Mouse (Mus musculus) heart, postnatal 4 days (tissue): ENCODE measurements around the gene Dzank1. TPM values are rescaled to one million over a fixed set of nuclear protein-coding genes. Genes with fewer than 3 reads are reported as not detected.

Experiments
- DNase-seq: peaks from one replicate; pipeline ENCODE4 v3.0.0; 2021
- total RNA-seq, 2 experiments: library from RNA; stranded (reverse); gene quantifications; 2 replicates each; pipeline ENCODE4 v1.2.3; 2021

Dzank1 gene
- total RNA-seq = 1 to 10 TPM; 1.5 to 2.6 TPM

DNA sequence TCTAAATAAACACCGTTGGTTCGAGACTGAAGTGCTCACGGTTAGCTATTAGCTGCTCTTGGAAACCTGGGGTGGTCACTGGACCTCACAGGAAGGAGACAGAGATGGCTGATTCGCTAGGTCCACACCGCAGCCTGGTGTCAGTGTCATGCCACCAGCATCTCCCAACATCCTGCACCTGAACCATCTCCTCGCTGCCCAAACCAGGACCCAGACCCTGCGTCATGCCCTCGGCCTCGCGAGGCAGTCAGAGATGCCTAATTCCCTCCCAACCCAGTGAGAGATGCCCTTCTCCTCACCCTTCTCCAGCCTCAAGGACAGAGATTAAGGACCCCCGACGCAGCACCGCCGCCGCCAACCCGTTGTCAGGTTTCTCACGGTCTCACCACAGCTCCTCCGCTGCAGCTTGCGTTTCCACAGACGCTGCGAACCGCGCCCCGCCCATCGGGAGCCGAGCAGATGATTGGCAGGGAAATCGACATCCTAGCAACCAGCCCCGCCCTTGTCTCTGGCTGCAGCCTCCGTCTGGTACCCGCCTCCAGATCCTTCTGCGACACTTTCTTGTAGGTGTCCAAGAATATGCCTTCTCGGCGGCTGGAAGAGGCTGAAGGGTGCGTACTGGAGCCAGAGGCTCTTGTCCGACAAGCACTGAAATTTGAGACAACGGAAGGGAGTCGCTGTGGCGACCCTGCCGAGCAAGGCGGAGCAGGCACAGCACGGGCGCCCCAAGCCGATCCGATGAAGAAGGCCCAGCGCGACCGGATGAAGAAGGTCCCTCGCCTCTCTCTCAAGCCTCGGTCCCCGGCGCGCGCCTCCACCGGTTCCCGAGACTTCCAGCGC lies at the start of gene Dzank1, which contains the start of gene Polr3f:
TSS of gene Dzank1 (minus strand) at position 434 of the 840 bp plus-strand sequence.
TSS of gene Polr3f (plus strand) at position 738 of the 840 bp plus-strand sequence.
- peak; percentile 95 for DNase-seq

DNA sequence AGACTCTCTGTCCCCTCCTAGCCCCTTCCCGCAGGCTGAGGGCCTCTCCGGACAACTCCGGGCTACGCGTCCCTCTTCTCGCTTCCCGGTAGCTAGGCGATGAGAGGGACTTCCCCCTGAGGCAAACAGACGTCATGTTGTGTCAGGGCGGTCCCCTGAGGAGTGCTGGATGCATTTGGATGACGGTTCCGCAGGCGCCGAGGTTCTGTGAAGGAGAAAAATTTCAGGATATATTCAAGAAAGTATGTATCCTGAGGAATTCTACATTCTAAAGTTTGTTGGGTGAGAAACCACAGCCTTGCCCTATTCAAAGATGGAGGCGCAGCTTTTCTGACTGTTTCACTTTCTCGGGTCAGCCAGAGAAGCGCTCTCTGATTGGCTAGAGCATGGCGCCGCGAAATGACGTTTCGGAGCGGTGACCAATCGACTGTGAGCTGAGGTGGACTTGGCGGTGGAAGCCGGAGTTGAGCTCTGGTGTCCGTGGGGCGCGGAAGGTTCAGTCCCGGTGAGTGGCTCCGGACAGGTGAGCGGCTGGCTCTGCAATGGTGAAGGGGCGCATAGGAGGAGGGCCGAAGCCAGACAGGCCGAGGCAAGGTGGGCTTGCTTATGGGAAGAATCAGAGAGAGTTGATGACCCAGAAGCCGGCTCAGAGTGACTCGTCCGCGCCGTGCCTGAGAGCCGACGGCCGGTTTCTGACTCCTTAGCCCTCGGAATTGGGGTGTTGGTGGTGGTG lies 28.8 kb upstream of the Dzank1 start, which contains the start of gene Sec23b:
TSS of gene Sec23b (plus strand) at position 410 of the 733 bp plus-strand sequence.
- peak; percentile 97 for DNase-seq

DNA sequence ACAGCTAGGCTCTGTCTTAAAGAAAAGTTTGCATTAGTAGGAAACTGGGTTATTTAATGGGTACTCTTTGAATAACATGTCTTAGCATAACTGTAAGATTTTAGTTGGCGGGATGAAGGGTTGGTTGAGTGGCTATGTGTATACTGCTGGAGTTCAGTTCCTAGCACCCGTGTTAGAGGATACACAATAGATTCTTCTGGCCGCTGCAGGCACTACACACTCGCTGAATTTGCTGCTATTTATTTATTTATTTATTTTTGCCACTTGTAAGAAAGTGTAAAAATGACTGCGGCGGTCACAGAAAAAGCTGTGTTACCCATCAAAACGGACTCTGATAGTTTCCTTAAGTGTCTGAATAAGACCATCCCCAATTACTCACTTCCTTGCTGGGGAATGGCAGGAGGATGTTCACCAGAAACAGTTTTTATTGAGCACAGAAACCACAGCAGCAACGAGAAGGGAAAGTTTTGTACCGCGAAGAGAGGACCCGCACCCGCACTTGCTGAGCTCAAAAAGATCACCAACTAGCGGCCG lies 28.1 kb upstream of the Dzank1 start:
- DNase-seq = no peak

DNA sequence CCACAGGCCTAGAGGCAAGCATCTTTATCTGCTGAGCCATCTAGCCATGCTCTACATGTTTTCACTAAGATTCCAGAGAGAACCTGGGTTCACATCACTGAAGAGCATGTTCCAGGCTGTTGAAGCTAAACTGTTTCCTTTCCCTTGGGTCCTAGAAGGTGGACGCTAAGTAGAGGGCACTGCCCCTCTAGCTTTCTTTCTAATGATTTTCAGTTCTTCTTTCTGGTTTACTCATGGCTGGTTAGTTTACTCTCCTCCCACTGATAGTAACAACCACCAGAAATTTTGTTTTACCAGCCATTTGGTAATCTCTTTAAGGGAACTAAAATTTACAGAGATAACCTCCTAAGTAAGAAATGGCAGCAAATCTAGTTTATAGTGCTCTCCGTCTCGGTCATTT lies 26.7 kb upstream of the Dzank1 start:
- no peak for DNase-seq

DNA sequence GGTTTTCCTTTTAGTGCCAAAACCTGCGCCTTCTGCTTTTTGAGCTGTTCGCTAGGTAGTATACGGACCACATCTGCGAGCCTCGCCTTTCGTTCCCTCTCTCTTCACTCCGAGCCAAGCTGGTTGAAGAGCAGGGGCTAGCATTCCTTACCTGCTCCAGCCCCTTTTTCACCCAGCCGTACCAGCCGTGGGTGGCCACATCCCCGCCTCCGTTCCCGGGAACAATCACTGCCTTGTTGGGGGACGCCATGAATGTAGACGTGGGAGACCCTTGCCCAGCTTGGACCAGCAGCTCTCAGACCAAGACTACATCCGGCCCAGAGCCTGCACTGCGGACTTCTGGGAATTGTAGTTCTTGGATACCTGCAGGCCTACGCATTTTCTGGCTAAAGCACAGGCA lies 23.3 kb upstream of the Dzank1 start, which contains the start of gene Rbbp9:
TSS of gene Rbbp9 (minus strand) at position 341 of the 400 bp plus-strand sequence.
- DNase-seq = peak; percentile 55

DNA sequence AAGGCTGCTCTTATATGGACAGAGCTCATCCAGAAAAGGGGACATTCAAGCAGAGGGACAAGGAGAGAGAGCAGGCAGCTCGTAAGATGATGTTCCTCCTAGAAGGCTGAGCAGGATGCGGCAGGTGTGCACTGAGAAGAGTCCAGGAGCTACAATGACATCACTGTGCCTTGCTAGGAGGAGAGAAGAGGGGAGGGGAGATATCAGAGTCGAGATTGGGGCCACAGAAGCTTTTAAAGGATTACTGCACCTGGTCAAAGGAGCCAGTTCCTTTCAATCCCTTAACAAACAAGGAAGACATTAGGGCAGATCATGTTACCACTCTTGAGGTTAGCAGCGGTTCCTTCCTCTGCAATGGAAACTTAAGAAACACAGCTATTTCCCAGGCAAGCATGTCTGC lies 20.3 kb upstream of the Dzank1 start:
- no peak for DNase-seq

DNA sequence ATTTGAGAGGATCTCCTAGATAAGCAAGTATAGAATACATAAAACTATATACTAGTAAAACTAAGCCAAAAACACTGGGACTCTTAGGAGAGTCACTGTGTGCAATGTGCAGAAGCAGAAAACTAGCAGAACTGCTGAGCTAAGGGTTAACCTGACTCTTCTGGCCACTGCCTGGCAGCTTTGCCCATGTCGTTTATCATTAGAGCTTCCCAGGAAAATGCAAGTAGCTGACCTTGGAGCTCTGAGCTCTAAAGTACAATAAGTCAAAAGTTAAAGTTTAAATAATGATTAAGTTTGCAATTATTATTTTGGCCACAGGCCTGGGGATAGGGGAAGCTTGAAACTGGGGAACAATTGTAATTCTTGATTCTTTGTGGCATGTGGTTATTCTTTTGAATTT lies 18.3 kb upstream of the Dzank1 start:
- no peak for DNase-seq

DNA sequence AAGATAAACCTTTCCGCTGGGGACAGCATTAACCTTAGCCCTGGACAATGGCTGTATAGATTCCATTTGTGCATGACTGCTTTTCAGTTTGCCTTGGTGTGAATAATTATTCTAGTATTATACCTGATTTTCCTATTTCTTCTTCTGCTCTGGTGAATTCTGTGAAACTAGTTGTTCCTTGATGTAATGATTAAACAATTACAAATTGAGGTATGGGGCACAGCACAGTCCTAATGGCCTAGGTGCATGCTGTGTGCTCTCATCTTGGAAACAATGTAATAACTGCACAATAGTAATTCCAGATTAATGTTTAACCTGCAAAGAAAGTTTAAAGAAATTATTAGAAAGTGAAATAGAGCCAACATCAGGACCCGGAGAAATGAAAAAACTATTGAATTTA lies 17.8 kb upstream of the Dzank1 start:
- DNase-seq = no peak

DNA sequence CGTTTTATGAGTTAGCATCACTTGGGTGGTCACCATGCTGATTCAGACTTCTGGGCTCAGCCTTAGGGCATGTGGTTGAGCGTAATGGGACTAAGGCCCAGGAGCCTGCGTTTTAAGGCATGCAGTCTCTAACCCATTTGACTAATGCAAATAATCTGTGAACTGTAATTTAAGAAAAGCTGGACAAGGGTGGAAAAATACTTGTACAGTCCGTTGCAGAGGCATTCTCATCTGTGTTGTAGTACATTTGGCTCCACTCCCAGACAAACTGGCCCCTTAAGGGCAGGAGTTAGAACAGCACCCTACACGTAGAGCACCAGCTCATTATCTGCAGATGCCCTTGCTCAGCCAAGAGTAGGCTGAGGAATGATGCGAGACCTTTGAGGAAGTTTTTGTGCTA lies 17.4 kb upstream of the Dzank1 start:
- DNase-seq = peak; percentile 32

DNA sequence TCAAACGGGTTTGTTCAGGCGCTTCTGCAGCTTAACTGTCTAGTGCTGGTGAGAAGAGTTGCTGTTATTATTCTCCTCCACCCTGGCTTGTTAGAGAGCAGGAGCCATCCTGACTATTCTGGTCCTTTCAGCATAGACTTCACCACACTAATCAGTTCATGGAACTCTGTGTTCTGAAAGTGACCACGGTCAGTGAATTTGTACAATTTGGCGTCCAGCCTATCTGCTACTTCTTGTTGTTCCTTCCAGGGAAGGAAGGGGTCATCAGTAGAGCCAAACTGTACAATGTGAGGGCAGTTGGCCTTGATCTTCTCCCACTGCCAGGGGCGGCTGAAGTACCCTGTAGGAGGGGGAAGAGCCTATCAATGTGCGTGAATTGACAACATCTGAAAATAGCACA lies 16.5 kb upstream of the Dzank1 start:
- DNase-seq = peak; percentile 11

DNA sequence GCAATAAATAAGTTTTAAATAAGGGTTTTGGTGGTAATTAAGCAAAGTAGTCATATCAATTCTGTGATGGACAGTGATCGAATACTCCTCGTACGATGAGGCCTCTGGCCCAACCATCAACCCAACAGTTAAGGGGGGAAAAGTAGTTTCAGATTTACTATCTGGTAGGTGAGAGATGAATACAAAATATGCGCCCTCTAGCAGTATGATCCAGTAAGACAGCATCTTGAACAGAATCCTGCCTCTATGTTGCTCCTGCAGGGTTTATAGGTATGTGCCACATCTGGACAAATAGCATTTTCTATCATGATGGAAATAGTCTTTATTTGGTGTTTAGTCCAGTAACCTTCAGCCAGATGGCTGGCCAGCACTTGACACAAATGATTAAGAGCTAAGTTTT lies 14.0 kb upstream of the Dzank1 start:
- DNase-seq = no peak

DNA sequence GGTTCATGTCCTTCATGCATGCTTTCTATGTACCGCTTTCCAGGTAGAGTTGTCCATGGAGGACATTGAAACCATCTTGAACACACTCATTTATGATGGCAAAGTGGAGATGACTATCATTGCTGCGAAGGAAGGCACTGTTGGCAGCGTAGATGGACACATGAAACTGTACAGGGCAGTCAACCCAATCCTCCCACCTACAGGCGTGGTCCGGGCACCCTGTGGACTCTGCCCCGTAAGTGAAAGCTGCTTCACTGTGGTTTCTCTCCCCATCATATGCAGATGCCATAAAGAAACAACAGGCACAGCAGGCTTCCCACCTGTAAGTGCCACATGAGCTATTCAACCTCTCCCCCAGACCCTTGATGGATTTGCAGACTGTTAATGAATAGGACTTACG lies 9.9 kb upstream of the Dzank1 start:
- no peak for DNase-seq

DNA sequence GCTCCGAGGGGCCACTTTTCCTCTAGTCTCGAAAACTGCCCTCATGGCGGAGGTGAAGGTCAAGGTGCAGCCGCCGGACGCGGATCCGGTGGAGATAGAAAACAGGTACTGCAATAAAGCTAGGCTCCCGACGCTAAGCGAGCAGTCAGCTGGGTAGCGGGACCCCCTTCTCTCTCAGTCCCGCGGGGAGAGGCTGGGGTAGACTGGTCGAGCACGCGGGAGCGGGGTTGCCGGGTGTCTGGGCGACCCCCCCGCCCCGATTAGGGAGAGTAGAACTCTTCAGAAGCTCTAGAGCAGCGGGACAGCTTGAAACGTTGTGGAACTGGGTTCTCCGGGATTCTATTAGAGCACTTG lies 584 bp upstream of the Dzank1 start:
- no peak for DNase-seq

DNA sequence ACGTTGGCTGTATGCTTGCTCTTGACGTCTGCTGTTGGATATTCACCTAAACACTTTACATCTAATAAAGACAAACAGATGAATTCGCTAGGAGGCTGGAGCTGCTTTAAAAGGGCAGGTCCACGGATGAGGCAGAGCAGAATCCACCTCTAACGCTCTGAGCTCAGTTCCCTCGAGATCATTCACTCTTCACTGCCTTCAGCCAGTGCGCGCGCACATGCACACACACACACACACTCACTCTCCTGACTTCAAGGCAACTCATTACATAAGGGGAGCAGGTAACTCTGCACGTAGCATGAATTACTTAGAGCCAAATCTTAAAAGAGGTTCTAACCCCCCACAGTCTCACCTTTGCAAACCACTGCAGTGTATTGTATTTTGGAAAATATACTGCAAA lies 1.4 kb downstream of the Dzank1 start:
- no peak for DNase-seq

DNA sequence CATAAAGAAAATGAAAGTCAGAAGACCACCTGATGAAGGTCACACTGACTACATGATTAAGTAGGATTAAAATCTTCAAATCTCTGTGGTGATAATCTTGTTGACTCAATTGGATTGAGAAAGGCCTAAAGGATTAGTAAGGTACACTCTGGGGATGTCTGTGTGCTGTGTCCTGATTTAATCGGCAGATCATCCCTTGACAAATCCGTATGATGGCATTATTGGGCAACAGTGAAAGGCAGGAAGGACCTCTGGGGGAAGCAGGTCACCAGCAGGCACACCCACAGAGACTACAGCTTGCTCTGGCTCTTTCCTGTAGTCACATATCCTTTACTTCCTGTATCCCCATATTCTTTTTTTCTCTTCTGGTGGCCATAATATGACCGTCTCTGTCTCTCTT lies 7.4 kb downstream of the Dzank1 start:
- DNase-seq = no peak

DNA sequence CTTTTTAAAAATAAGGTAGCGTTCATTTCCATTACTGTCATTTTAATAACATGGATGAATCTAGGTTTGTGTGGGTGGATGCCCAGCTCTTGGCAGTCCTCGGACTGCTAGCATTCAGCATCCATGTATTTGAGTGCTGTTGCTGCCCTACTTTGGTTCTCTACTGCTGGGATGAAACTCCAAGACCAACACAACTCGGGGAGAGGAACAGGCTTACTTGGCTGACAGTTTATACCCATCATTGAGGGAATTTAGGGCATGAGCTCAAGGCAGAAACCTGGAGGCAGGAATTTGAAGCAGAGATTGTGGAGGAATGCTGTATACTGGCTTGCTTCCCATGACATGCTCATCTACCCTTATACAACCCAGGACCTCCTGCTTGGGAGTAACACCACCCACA lies 12.6 kb downstream of the Dzank1 start:
- DNase-seq = no peak

DNA sequence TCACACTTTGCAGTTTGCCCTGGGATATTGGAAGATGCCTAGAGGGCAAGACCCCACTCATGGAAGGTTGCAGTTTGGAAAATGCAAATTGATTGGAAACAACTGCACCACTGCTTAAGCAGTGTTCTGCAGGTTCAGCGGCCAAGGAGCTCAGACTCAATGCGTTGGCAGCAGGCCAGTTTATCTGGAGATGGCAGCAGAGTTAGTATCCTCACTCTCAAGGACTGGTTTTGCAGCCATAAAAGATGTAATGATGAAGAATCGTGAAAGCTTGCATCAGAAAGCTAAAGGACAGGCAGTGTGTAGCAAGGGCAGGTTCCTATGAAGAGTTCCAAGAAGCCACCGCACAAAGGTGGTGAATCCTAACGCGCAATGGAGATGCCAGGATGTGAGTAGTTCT lies 25.1 kb downstream of the Dzank1 start:
- DNase-seq = no peak

DNA sequence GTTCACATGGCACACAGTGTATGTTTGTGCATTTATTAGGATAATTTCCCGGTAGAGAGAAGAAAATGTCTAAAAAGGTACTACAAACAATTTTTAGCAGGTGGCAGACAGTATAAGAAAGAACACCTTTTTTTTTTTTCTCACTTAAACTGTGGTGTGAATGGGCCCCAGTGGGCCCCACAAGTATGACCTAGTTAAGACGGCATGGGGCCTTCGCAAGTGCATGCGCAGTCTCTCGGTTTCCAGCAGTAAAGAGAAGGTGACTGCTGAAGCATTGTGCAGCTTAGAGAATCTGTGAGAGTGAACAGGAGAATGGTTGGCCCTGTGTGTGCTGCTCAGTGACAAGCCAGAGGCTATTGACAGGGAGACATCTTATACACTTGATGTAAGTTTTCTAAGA lies 37.9 kb downstream of the Dzank1 start:
- DNase-seq = no peak

DNA sequence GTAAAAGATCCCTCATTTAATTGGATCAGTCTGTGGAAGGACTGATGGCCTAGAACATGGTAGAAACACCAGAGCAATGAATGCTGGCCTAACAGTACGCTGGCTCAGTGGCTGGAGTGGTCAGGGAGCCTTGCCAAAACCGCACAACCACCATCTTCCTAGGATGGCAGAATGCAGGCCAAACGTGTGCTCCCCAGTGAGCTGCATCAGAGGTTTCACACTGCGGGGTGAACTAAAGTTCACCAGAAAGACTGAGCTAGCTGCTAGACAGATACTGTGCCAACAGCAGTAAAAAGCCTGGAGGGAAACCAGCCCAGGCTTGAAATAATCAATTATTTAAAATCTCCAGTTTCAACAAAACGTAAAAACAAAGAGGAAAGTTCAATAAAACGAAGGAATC lies 39.7 kb downstream of the Dzank1 start:
- DNase-seq = no peak

DNA sequence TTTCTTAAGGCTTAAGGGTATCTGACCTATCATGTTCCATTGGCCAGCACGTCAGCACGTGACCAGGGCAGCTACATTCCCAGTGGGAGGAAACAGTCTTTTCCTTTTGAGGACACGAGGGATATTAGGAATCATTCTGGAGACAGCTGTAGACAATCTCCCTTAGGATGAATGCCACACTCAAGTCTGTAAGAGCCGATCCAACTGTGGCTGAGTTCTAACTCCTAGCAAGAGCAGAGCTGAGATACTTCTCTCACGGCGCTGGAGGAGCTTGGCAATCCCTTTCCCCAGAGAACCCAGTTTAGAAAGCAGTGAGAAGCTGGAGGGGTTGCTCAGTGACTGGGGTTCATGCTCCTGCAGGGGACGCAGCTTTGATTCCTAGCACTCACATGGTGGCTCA lies 41.8 kb downstream of the Dzank1 start:
- no peak for DNase-seq

DNA sequence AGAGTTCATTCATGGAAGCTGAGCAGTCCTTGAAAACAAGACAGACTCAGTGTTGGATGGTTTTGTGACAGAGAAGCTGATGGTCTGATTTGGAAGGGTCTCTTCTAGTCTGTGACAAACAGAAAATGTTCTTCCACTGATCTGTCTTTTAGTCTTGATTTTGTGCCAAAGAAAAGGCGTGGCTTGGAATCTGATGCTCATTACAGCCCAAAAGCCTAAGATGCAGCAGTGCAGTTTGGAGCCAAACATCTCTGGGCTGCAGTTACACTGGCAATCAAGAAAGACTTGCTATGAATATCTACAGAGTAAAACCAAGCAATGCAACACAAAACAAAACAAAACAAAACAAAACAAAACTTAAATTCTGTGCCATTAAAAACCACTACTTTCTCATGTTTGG lies 43.1 kb downstream of the Dzank1 start:
- DNase-seq = no peak

DNA sequence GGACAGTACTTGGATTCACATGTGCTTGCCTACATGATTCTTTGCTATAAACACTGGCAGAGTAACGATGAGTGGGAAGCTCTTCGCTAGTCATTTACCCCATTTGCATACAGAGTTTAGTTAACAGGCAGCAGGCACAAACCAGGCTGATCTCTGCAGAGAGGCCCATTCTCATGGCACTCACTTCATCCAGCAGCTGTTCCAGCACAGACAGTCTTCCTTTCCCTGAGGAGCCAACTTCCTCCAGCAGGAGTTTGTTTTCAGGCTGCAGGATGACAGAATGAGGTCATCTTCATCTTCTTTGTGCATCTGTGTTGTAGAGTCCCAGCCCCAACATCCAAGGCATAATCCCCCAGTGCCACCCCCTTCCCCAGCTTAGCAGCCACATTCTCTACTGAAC lies 47.8 kb downstream of the Dzank1 start:
- DNase-seq = peak; percentile 18

DNA sequence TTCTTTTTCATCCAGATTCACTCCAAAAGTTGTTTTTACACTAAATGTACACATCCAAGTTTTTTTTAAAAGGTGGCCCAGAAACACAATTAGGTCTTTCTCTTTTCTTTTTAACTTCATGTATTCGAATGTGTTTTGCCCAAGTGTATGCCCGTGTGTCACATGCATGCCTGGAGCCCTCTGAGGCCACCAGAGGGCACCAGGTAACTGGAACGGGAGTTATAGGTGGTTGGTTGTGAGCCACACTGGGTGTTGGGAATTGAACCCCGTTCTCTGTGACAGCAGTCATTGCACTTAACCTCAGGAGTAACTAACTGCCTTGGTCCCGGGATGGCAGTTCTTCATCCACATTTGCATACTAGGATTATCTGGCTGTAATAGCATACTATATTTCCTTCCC lies 60.0 kb downstream of the Dzank1 start:
- DNase-seq = no peak
